ENCODE assay signal across 8 mouse cellular contexts in genomic region chr7:13022773-13023535, GRCm38 (mm10). TPM values are rescaled to one million over a fixed set of nuclear protein-coding genes. Genes with fewer than 3 reads are reported as not detected.
DNase-seq lines count a peak whose midpoint lies in the region; ATAC-seq and TF ChIP-seq lines count a peak whose summit lies in the region.

No protein-coding gene starts in this region.

- peaks cover 31% of the 10 kb centered on the region for H3K79me2 ChIP-seq in myocyte (ENCODE audit: control insufficient read depth, insufficient read depth)

- peak overlapping the region; percentile 92 for H3ac ChIP-seq in myocyte (ENCODE audit: control insufficient read depth, insufficient read length)

- peak overlapping the region; percentile 98; the same call in 1 of the 2 replicates for H3K27ac ChIP-seq in layer of hippocampus, adult 2 months
- peak overlapping the region; percentile 99 for H3K27ac ChIP-seq in gastrocnemius, adult 2 months
- H3K27ac ChIP-seq in hindbrain, postnatal 0 days: peak overlapping the region; percentile 99
- H3K27ac ChIP-seq in liver, embryonic 13.5 days: peak overlapping the region; percentile 97

- H3K4me2 ChIP-seq in hindbrain, postnatal 0 days (ENCODE audit: low read depth, low read length): peak overlapping the region; percentile 90
- H3K4me2 ChIP-seq in liver, embryonic 13.5 days: peak overlapping the region; percentile 98
- peak overlapping the region; percentile 96 for H3K4me2 ChIP-seq in myocyte (ENCODE audit: low read depth)

- peak overlapping the region; percentile 98 for H3K9ac ChIP-seq in hindbrain, postnatal 0 days (replicated peaks; ENCODE audit: low read length)
- peak overlapping the region; percentile 98 for H3K9ac ChIP-seq in liver, embryonic 13.5 days

- no peak for DNase-seq in layer of hippocampus, adult 2 months (ENCODE audit: low spot score in 2 of 2)
- DNase-seq in layer of hippocampus, adult 11-12 months (ENCODE audit: low spot score): no peak
- peak; percentile 69 for DNase-seq in cerebellum, adult 9-10 months
- peak; percentile 68 for DNase-seq in gastrocnemius, adult 2 months
- peak; percentile 71 for DNase-seq in hindbrain, postnatal 0 days (ENCODE audit: low spot score)
- DNase-seq in liver, embryonic 13.5 days: peak; percentile 74
- peak; percentile 86 for DNase-seq in testis, postnatal 14 days (ENCODE audit: low spot score)

- H3K4me1 ChIP-seq in hindbrain, postnatal 0 days (ENCODE audit: insufficient read depth, low read length): peaks cover 7% of the 10 kb centered on the region
- H3K4me1 ChIP-seq in liver, embryonic 13.5 days (replicated peaks): peaks cover 40% of the 10 kb centered on the region

- H3K9me3 ChIP-seq in hindbrain, postnatal 0 days (ENCODE audit: low read length): no peaks in the 10 kb centered on the region
- H3K9me3 ChIP-seq in liver, embryonic 13.5 days (replicated peaks): no peaks in the 10 kb centered on the region

- TF ChIP-seq POLR2A in myocyte (IDR thresholded peaks at IDR 0.05; ENCODE audit: insufficient read length, low read depth): peak; percentile 44

- 3% methylated on average over 31 of the region's 31 CpGs for WGBS in hindbrain, postnatal 0 days
- 4% methylated on average over 31 of the region's 31 CpGs for WGBS in liver, embryonic 13.5 days (ENCODE audit: insufficient replicate concordance)

- TF ChIP-seq CTCF in layer of hippocampus, adult 2 months (conservative IDR thresholded peaks at IDR 0.05): no peak
- TF ChIP-seq CTCF in gastrocnemius, adult 2 months (IDR thresholded peaks at IDR 0.05): no peak
- no peak for TF ChIP-seq CTCF in hindbrain, postnatal 0 days (IDR thresholded peaks at IDR 0.05; ENCODE audit: low read depth)

- intact Hi-C loops in gastrocnemius, adult 2 months (cut with DNase I): loop anchor here (5.0 kb wide), 1 partner anchor 46 kb away; the partner anchor contains the start of gene Zfp446

- peaks cover 18% of the 10 kb centered on the region for H3K36me3 ChIP-seq in hindbrain, postnatal 0 days (ENCODE audit: insufficient read depth, low read length)
- peaks cover 25% of the 10 kb centered on the region for H3K36me3 ChIP-seq in liver, embryonic 13.5 days
- H3K36me3 ChIP-seq in myocyte (ENCODE audit: control insufficient read depth, insufficient read depth): peaks cover 15% of the 10 kb centered on the region

- H3K27me3 ChIP-seq in hindbrain, postnatal 0 days (ENCODE audit: insufficient read depth, low read length): no peaks in the 10 kb centered on the region
- H3K27me3 ChIP-seq in liver, embryonic 13.5 days: no peaks in the 10 kb centered on the region
- no peaks in the 10 kb centered on the region for H3K27me3 ChIP-seq in myocyte (ENCODE audit: control insufficient read depth, insufficient read depth, insufficient read length)

- ATAC-seq in hindbrain, postnatal 0 days: peak; percentile 30
- ATAC-seq in liver, embryonic 13.5 days (ENCODE audit: low read depth): peak; percentile 43

- peak overlapping the region; percentile 93 for H3K4me3 ChIP-seq in layer of hippocampus, adult 2 months
- H3K4me3 ChIP-seq in gastrocnemius, adult 2 months: peak overlapping the region; percentile 97
- H3K4me3 ChIP-seq in hindbrain, postnatal 0 days (ENCODE audit: low read length): peak overlapping the region; percentile 79
- peak overlapping the region; percentile 95 for H3K4me3 ChIP-seq in liver, embryonic 13.5 days (replicated peaks)
- peak overlapping the region; percentile 51 for H3K4me3 ChIP-seq in myocyte

TF ChIP-seq in myocyte, 11 proteins besides CTCF, POLR2A, EP300 and RAD21:
- TF ChIP-seq MYOD1 (IDR thresholded peaks at IDR 0.05; ENCODE audit: control insufficient read depth in 1 of 3, insufficient read length in 2 of 3, low read depth in 2 of 3) (peak in 2 of 3 experiments; percentile 36 to 61), SRF (IDR thresholded peaks at IDR 0.05; ENCODE audit: control insufficient read depth, insufficient read length, low read depth) (peak; percentile 32), TCF3 (IDR thresholded peaks at IDR 0.05; ENCODE audit: insufficient read length, low read depth) (no peak), REST (IDR thresholded peaks at IDR 0.05; ENCODE audit: insufficient read depth, insufficient read length) (no peak), CEBPB (IDR thresholded peaks at IDR 0.05; ENCODE audit: insufficient read depth, poor library complexity, severe bottlenecking) (no peak), USF1 (IDR thresholded peaks at IDR 0.05; ENCODE audit: low read depth) (no peak), MAX (IDR thresholded peaks at IDR 0.05; ENCODE audit: low read depth) (no peak), MYOG (IDR thresholded peaks at IDR 0.05; ENCODE audit: control insufficient read depth in 1 of 3, insufficient read depth in 1 of 3, insufficient read length in 2 of 3, low read depth in 2 of 3) (peak in 1 of 3 experiments; percentile 26), POLR2AphosphoS2 (IDR thresholded peaks at IDR 0.05; ENCODE audit: insufficient read length, low read depth) (no peak), TCF12 (IDR thresholded peaks at IDR 0.05; ENCODE audit: insufficient read depth, poor library complexity, severe bottlenecking) (no peak), E2F4 (IDR thresholded peaks at IDR 0.05; ENCODE audit: insufficient read depth) (no peak)

RNA-seq across cellular contexts. Expression of gene Chmp2a, which starts 11.7 kb away (rescaled TPM):
- total RNA-seq in layer of hippocampus, adult 2 months (2021): 100 to 1,000 TPM; 133 to 141 TPM
- total RNA-seq in gastrocnemius, adult 2 months (2021): 100 to 1,000 TPM in 1 of 2 experiments, 10 to 100 TPM in 1; 76.2 to 106 TPM
- total RNA-seq in hindbrain, postnatal 0 days (2014; rRNA removed): 59.7 and 68.0 TPM in 2 replicates
- 188 and 202 TPM in 2 replicates for polyA plus RNA-seq in hindbrain, postnatal 0 days (2015; fragmentation: Nextera tagmentation; extraction: Ambion mirVana)
- polyA plus RNA-seq in liver, embryonic 13.5 days (2015; fragmentation: Nextera tagmentation; extraction: Ambion mirVana): 127 and 130 TPM in 2 replicates
- polyA plus RNA-seq in myocyte (2012; fragmentation: generic; extraction: Trizol): 189 TPM

RNA-seq across cellular contexts. Expression of gene Zbtb45, which starts 13.1 kb away (rescaled TPM):
- 10 to 100 TPM; 32.9 to 34.8 TPM for total RNA-seq in layer of hippocampus, adult 2 months (2021)
- total RNA-seq in gastrocnemius, adult 2 months (2021): 1 to 10 TPM; 3.3 to 4.4 TPM
- total RNA-seq in hindbrain, postnatal 0 days (2014; rRNA removed): 41.6 and 47.6 TPM in 2 replicates
- 23.9 and 24.6 TPM in 2 replicates for polyA plus RNA-seq in hindbrain, postnatal 0 days (2015; fragmentation: Nextera tagmentation; extraction: Ambion mirVana)
- polyA plus RNA-seq in liver, embryonic 13.5 days (2015; fragmentation: Nextera tagmentation; extraction: Ambion mirVana): 14.4 and 17.3 TPM in 2 replicates
- polyA plus RNA-seq in myocyte (2012; fragmentation: generic; extraction: Trizol): 8.2 TPM

RNA-seq across cellular contexts. Expression of gene Ube2m, which starts 15.1 kb away (rescaled TPM):
- 100 to 1,000 TPM; 190 to 199 TPM for total RNA-seq in layer of hippocampus, adult 2 months (2021)
- total RNA-seq in gastrocnemius, adult 2 months (2021): 100 to 1,000 TPM; 136 to 146 TPM
- 320 and 345 TPM in 2 replicates for total RNA-seq in hindbrain, postnatal 0 days (2014; rRNA removed)
- polyA plus RNA-seq in hindbrain, postnatal 0 days (2015; fragmentation: Nextera tagmentation; extraction: Ambion mirVana): 140 and 153 TPM in 2 replicates
- polyA plus RNA-seq in liver, embryonic 13.5 days (2015; fragmentation: Nextera tagmentation; extraction: Ambion mirVana): 70.0 and 80.8 TPM in 2 replicates
- 227 TPM for polyA plus RNA-seq in myocyte (2012; fragmentation: generic; extraction: Trizol)

RNA-seq across cellular contexts. Expression of gene Trim28, which starts 24.0 kb away (rescaled TPM):
- 100 to 1,000 TPM; 238 to 253 TPM for total RNA-seq in layer of hippocampus, adult 2 months (2021)
- 10 to 100 TPM; 71.3 to 71.5 TPM for total RNA-seq in gastrocnemius, adult 2 months (2021)
- total RNA-seq in hindbrain, postnatal 0 days (2014; rRNA removed): 483 and 563 TPM in 2 replicates
- 176 and 184 TPM in 2 replicates for polyA plus RNA-seq in hindbrain, postnatal 0 days (2015; fragmentation: Nextera tagmentation; extraction: Ambion mirVana)
- 92.3 and 102 TPM in 2 replicates for polyA plus RNA-seq in liver, embryonic 13.5 days (2015; fragmentation: Nextera tagmentation; extraction: Ambion mirVana)
- 252 TPM for polyA plus RNA-seq in myocyte (2012; fragmentation: generic; extraction: Trizol)

RNA-seq across cellular contexts. Expression of gene Slc27a5, which starts 25.0 kb away (rescaled TPM):
- under 1 TPM; 0.15 to 0.22 TPM for total RNA-seq in layer of hippocampus, adult 2 months (2021)
- total RNA-seq in gastrocnemius, adult 2 months (2021): under 1 TPM in 1 of 2 experiments, not detected in 1; 0.42 TPM
- 1.1 and 1.7 TPM in 2 replicates for total RNA-seq in hindbrain, postnatal 0 days (2014; rRNA removed)
- polyA plus RNA-seq in hindbrain, postnatal 0 days (2015; fragmentation: Nextera tagmentation; extraction: Ambion mirVana): 0.29 and 0.30 TPM in 2 replicates
- polyA plus RNA-seq in liver, embryonic 13.5 days (2015; fragmentation: Nextera tagmentation; extraction: Ambion mirVana): 4.5 and 4.9 TPM in 2 replicates
- not detected for polyA plus RNA-seq in myocyte (2012; fragmentation: generic; extraction: Trizol)

Comparison
In these comparisons a context has a peak if more than half of its experiments do, and no peak if none do; other contexts are left out.
1. DNase-seq: peak in cerebellum, adult 9-10 months (single experiment), gastrocnemius, adult 2 months (single experiment), hindbrain, postnatal 0 days (single experiment), liver, embryonic 13.5 days (single experiment) and testis, postnatal 14 days (single experiment); none in layer of hippocampus, adult 2 months (0 of 2) and layer of hippocampus, adult 11-12 months (single experiment).
2. Peak in every context shown above with its lines, with median percentiles within 50 percentile points of each other: H3K27ac ChIP-seq, H3K4me3 ChIP-seq and H3K4me2 ChIP-seq.